Mouse (Mus musculus): ENCODE results near the gene Otulin. TPM values are rescaled to one million over a fixed set of nuclear protein-coding genes. Genes with fewer than 3 reads are reported as not detected.

The Otulin gene
- polyA plus RNA-seq, 1 experiment: 23.7 TPM

GRCm38 (mm10) chr15:27567356-27567755 lies 63.1 kb downstream of the Otulin start:
- Histone ChIP-seq H3K4me1 (ENCODE audit: control insufficient read depth, insufficient read depth, low read length) (no peaks in the 10 kb centered on the region), H3K4me3 (replicated peaks; ENCODE audit: extremely low read depth, low read depth, low read length) (no peak overlapping the region)
- TF ChIP-seq CTCF (IDR thresholded peaks at IDR 0.05; ENCODE audit: insufficient read depth, low read length): no peak
- TF ChIP-seq POLR2A (IDR thresholded peaks at IDR 0.05; ENCODE audit: borderline replicate concordance, extremely low read depth, low read depth, low read length): no peak
- WGBS: 90% methylated on average over 16 of the region's 16 CpGs
- no peak for DNase-seq

DNA sequence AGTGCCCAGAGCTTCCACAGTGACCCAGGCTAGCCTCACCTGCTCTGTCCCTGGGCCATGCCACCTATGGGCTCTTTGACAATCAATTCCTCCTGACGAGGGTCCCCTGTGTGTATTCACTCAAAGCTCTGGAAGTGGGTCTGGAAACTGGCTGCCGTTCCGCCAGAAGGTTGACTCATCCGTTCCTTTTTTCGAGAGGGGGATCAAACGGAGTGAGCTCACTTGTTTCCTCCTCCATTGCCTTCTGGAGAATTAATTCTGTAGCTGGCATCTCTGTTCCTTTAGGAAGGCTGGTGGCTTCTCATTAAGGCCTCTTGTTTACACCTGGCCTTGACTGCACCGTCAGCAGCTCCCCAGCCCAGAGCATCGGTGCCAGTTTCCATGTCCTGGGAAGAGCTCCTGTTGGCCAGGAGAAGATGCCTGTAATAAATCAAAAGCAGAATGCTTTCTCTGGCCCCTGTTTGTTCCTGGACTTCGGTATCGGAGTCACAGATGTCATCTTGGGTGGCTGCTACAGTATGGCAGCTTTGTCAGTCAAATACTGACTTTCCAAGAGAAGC lies 64.8 kb downstream of the Otulin start:
- Histone ChIP-seq H3K4me3 (replicated peaks; ENCODE audit: extremely low read depth, low read depth, low read length) (no peak overlapping the region), H3K4me1 (ENCODE audit: control insufficient read depth, insufficient read depth, low read length) (no peaks in the 10 kb centered on the region)
- TF ChIP-seq POLR2A (IDR thresholded peaks at IDR 0.05; ENCODE audit: borderline replicate concordance, extremely low read depth, low read depth, low read length): no peak
- no peak for DNase-seq
- whole genome bisulfite sequencing: 88% methylated on average over 10 of the region's 10 CpGs

GRCm38 (mm10) chr15:27564106-27565100 lies 66.1 kb downstream of the Otulin start:
- DNase-seq: no peak
- TF ChIP-seq POLR2A (IDR thresholded peaks at IDR 0.05; ENCODE audit: borderline replicate concordance, extremely low read depth, low read depth, low read length) (no peak), CTCF (IDR thresholded peaks at IDR 0.05; ENCODE audit: insufficient read depth, low read length) (no peak)
- WGBS: 79% methylated on average over 14 of the region's 14 CpGs

GRCm38 (mm10) chr15:27560315-27560714 lies 70.2 kb downstream of the Otulin start:
- no peaks in the 10 kb centered on the region for H3K4me1 ChIP-seq (ENCODE audit: control insufficient read depth, insufficient read depth, low read length)
- H3K4me3 ChIP-seq (replicated peaks; ENCODE audit: extremely low read depth, low read depth, low read length): no peak overlapping the region
- TF ChIP-seq CTCF (IDR thresholded peaks at IDR 0.05; ENCODE audit: insufficient read depth, low read length) (no peak), POLR2A (IDR thresholded peaks at IDR 0.05; ENCODE audit: borderline replicate concordance, extremely low read depth, low read depth, low read length) (no peak)
- no peak for DNase-seq
- 71% methylated on average over 11 of the region's 11 CpGs for WGBS

More at GRCm38 (mm10) chr15:27564106-27565100, 66.1 kb downstream of the Otulin start:
- Histone ChIP-seq H3K4me1 (ENCODE audit: control insufficient read depth, insufficient read depth, low read length) (no peaks in the 10 kb centered on the region), H3K4me3 (replicated peaks; ENCODE audit: extremely low read depth, low read depth, low read length) (no peak overlapping the region)

- no peak for DNase-seq
- no peak for TF ChIP-seq POLR2A (IDR thresholded peaks at IDR 0.05; ENCODE audit: borderline replicate concordance, extremely low read depth, low read depth, low read length)
- TF ChIP-seq CTCF (IDR thresholded peaks at IDR 0.05; ENCODE audit: insufficient read depth, low read length): no peak
- H3K4me1 ChIP-seq (ENCODE audit: control insufficient read depth, insufficient read depth, low read length): no peaks in the 10 kb centered on the region
- no peak overlapping the region for H3K4me3 ChIP-seq (replicated peaks; ENCODE audit: extremely low read depth, low read depth, low read length)
- 78% methylated on average over 16 of the region's 16 CpGs for WGBS
Observed at GRCm38 (mm10) chr15:27558456-27559147, 71.9 kb downstream of the Otulin start.

GRCm38 (mm10) chr15:27553554-27553953 lies 76.9 kb downstream of the Otulin start:
- TF ChIP-seq POLR2A (IDR thresholded peaks at IDR 0.05; ENCODE audit: borderline replicate concordance, extremely low read depth, low read depth, low read length) (no peak), CTCF (IDR thresholded peaks at IDR 0.05; ENCODE audit: insufficient read depth, low read length) (no peak)
- 77% methylated on average over 5 of the region's 5 CpGs for WGBS
- Histone ChIP-seq H3K4me1 (ENCODE audit: control insufficient read depth, insufficient read depth, low read length) (no peaks in the 10 kb centered on the region), H3K4me3 (replicated peaks; ENCODE audit: extremely low read depth, low read depth, low read length) (no peak overlapping the region)
- no peak for DNase-seq

GRCm38 (mm10) chr15:27552129-27552700 lies 78.3 kb downstream of the Otulin start:
- Histone ChIP-seq H3K4me3 (replicated peaks; ENCODE audit: extremely low read depth, low read depth, low read length) (no peak overlapping the region), H3K4me1 (ENCODE audit: control insufficient read depth, insufficient read depth, low read length) (no peaks in the 10 kb centered on the region)
- TF ChIP-seq POLR2A (IDR thresholded peaks at IDR 0.05; ENCODE audit: borderline replicate concordance, extremely low read depth, low read depth, low read length) (no peak), CTCF (IDR thresholded peaks at IDR 0.05; ENCODE audit: insufficient read depth, low read length) (no peak)
- WGBS: 85% methylated on average over 10 of the region's 10 CpGs
- DNase-seq: no peak

DNA sequence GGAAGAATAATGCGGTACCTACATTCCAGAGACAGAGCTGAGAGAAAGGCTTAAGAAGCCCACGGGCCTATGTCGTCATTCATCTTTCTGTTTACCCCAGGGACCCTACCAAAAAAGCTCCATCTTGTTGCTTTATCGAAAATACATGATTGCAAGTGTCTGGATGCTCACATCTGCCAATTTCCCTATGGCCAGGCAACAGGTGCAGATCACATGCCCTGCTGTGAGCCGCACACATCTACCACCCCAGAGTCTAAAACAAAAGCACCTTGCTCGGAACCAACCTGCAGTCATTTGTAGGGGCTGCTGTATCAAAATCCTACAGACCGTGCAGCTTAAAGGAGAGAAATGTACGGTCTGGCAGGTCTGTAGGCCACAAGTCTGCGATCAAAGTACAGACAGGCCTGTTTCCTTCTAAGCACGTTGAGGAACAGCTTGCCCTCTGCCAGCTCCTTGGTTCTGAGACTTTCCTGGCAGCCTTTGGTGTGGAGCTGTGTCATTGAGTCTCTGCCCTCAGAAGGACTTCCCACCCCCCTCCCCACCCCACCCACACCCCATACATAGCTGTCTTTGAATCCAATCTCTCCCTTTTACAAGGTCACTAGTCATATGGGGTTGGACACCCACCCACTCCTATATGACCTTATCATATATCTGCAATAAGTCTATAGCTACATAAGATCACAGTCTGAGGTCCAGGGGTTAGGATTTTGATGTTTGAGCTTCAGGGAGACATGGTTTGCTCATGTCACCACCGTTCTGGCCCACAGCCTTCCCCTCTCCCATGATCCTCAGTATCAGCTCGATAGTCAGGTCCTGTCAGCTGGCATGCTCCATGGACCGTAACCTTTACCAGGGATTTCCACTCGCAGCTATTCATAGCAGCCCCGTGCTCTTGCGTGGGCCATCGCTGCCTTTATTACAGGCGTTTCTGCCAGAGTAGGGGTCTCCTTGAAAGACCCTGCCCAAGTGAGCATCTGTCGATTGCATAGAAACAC lies 79.1 kb downstream of the Otulin start:
- 86% methylated on average over 19 of the region's 19 CpGs for WGBS
- H3K4me1 ChIP-seq (ENCODE audit: control insufficient read depth, insufficient read depth, low read length): no peaks in the 10 kb centered on the region
- no peak for DNase-seq

More for the DNA sequence above, 79.1 kb downstream of the Otulin start:
- no peak for TF ChIP-seq CTCF (IDR thresholded peaks at IDR 0.05; ENCODE audit: insufficient read depth, low read length)
- TF ChIP-seq POLR2A (IDR thresholded peaks at IDR 0.05; ENCODE audit: borderline replicate concordance, extremely low read depth, low read depth, low read length): no peak
- H3K4me3 ChIP-seq (replicated peaks; ENCODE audit: extremely low read depth, low read depth, low read length): no peak overlapping the region

Data from lung, adult 2 months (tissue).